Mouse (Mus musculus) intestine, embryonic 14.5 days (tissue): ENCODE measurements around the gene Klhl8. TPM values are rescaled to one million over a fixed set of nuclear protein-coding genes. Genes with fewer than 3 reads are reported as not detected.
A peak's percentile ranks its signal among the peaks of the same experiment; 100 is the strongest.

ENCODE experiments used
- ATAC-seq: fragments of 200-750 bp; cut with Nextera tagmentation; replicated peaks from 2 replicates; pipeline ENCODE4 v1.8.0; 2017; ENCODE audit warnings: low read depth, moderate number of reproducible peaks, moderate TSS enrichment, moderate library complexity; ENCODE audit not compliant: low FRiP score, low TSS enrichment
- DNase-seq: peaks from one replicate; pipeline ENCODE4 v3.0.0-alpha.2; 2018; ENCODE audit warnings: low spot score
- H3K27ac ChIP-seq: fragments of 300-500 bp; sonication (generic); 2 replicates; pipeline ENCODE4 v1.5.1; 2014; ENCODE audit warnings: low read depth, mild to moderate bottlenecking, control low read depth
- H3K27me3 ChIP-seq: fragments of 300-500 bp; sonication (generic); replicated peaks from 2 replicates; pipeline ENCODE4 v1.6.1; 2014; ENCODE audit warnings: low read length, control low read depth; ENCODE audit not compliant: control insufficient read depth, insufficient read depth
- H3K36me3 ChIP-seq: fragments of 300-500 bp; sonication (generic); 2 replicates; pipeline ENCODE4 v1.6.1; 2014; ENCODE audit warnings: low read length, control low read depth; ENCODE audit not compliant: control insufficient read depth, insufficient read depth
- H3K4me1 ChIP-seq: fragments of 300-500 bp; sonication (generic); replicated peaks from 2 replicates; pipeline ENCODE4 v1.6.1; 2014; ENCODE audit warnings: low read length, control low read depth, mixed read lengths; ENCODE audit not compliant: control insufficient read depth, insufficient read depth
- H3K4me2 ChIP-seq: fragments of 300-500 bp; sonication (generic); 2 replicates; pipeline ENCODE4 v1.6.1; 2014; ENCODE audit warnings: low read length
- H3K4me3 ChIP-seq: fragments of 300-500 bp; sonication (generic); 2 replicates; pipeline ENCODE4 v1.5.1; 2014; ENCODE audit warnings: low read depth, low read length, control low read depth, mixed read lengths
- H3K9ac ChIP-seq: fragments of 300-500 bp; sonication (generic); 2 replicates; pipeline ENCODE4 v1.6.1; 2014; ENCODE audit warnings: mild to moderate bottlenecking, low read length
- H3K9me3 ChIP-seq: fragments of 300-500 bp; sonication (generic); 2 replicates; pipeline ENCODE4 v1.6.1; 2016; ENCODE audit warnings: low read length, control low read depth; ENCODE audit not compliant: control insufficient read depth
- WGBS: fragments of 180-500 bp; shearing (Covaris S2); extraction: QIAGEN DNeasy Blood & Tissue Kit; methylation state at CpG from one replicate; pipeline ENCODE4 v1.1.7; 2014; 5-methylcytosine and 5-hydroxymethylcytosine counted together
- polyA plus RNA-seq: library from polyadenylated mRNA; unstranded; fragments of >200 nt; fragmentation: Nextera tagmentation; extraction: Ambion mirVana; gene quantifications from 2 replicates; pipeline ENCODE4 v1.2.1, GENCODE M21; 2014

Gene Klhl8
- polyA plus RNA-seq, 1 experiment from 2014 or later, result 10.3 TPM

- no peaks in the 10 kb centered on the region for H3K4me1 ChIP-seq
- ATAC-seq (no peak), DNase-seq (no peak)
- no peak overlapping the region for H3K4me3 ChIP-seq
- no peaks in the 10 kb centered on the region for H3K27me3 ChIP-seq
- no peaks in the 10 kb centered on the region for H3K9me3 ChIP-seq
- H3K36me3 ChIP-seq, result no peaks in the 10 kb centered on the region
- H3K4me2 ChIP-seq, result no peak overlapping the region
- WGBS, result 85% methylated on average over 5 of the region's 5 CpGs
- H3K9ac ChIP-seq, result no peak overlapping the region
- H3K27ac ChIP-seq, result no peak overlapping the region
Measured at GRCm38 (mm10) chr5:103922436-103922835, 11.4 kb upstream of the Klhl8 start.

- Histone ChIP-seq H3K4me3 (no peak overlapping the region), H3K36me3 (no peaks in the 10 kb centered on the region), H3K27ac (no peak overlapping the region), H3K27me3 (no peaks in the 10 kb centered on the region), H3K9ac (no peak overlapping the region), H3K4me2 (no peak overlapping the region), H3K9me3 (no peaks in the 10 kb centered on the region), H3K4me1 (no peaks in the 10 kb centered on the region)
- 67% methylated on average over 4 of the region's 4 CpGs for WGBS
- ATAC-seq (no peak), DNase-seq (no peak)
Measured at GRCm38 (mm10) chr5:103919497-103919896, 8.4 kb upstream of the Klhl8 start.

- Histone ChIP-seq H3K4me2 (no peak overlapping the region), H3K4me3 (no peak overlapping the region)
Measured at GRCm38 (mm10) chr5:103918233-103918632, 7.2 kb upstream of the Klhl8 start.

GRCm38 (mm10) chr5:103917357-103917895 lies 6.4 kb upstream of the Klhl8 start:
- H3K4me3 ChIP-seq, result no peak overlapping the region
- H3K36me3 ChIP-seq, result no peaks in the 10 kb centered on the region
- H3K27ac ChIP-seq, result no peak overlapping the region
- H3K9ac ChIP-seq, result no peak overlapping the region
- H3K4me1 ChIP-seq, result no peaks in the 10 kb centered on the region
- no peaks in the 10 kb centered on the region; the same call in 1 of the 2 replicates for H3K27me3 ChIP-seq
- H3K9me3 ChIP-seq, result no peaks in the 10 kb centered on the region
- ATAC-seq (no peak), DNase-seq (no peak)
- no peak overlapping the region for H3K4me2 ChIP-seq
- WGBS, result 66% methylated on average over 8 of the region's 8 CpGs

More at GRCm38 (mm10) chr5:103918233-103918632, 7.2 kb upstream of the Klhl8 start:
- Histone ChIP-seq H3K9me3 (no peaks in the 10 kb centered on the region), H3K9ac (no peak overlapping the region), H3K36me3 (no peaks in the 10 kb centered on the region), H3K4me1 (no peaks in the 10 kb centered on the region), H3K27me3 (no peaks in the 10 kb centered on the region), H3K27ac (no peak overlapping the region)
- WGBS, result 78% methylated on average over 3 of the region's 3 CpGs
- DNase-seq (no peak), ATAC-seq (no peak)

- H3K36me3 ChIP-seq, result no peaks in the 10 kb centered on the region
- no peaks in the 10 kb centered on the region for H3K4me1 ChIP-seq
- H3K27ac ChIP-seq, result no peak overlapping the region
- H3K4me2 ChIP-seq, result no peak overlapping the region
- no peaks in the 10 kb centered on the region; the same call in 1 of the 2 replicates for H3K27me3 ChIP-seq
- ATAC-seq (no peak), DNase-seq (no peak)
- H3K9ac ChIP-seq, result no peak overlapping the region
- 65% methylated on average over 12 of the region's 12 CpGs for WGBS
- H3K9me3 ChIP-seq, result no peaks in the 10 kb centered on the region
- H3K4me3 ChIP-seq, result no peak overlapping the region
Measured at GRCm38 (mm10) chr5:103916595-103917356, 5.7 kb upstream of the Klhl8 start.

GRCm38 (mm10) chr5:103914335-103915226 lies 3.5 kb upstream of the Klhl8 start:
- ATAC-seq (no peak), DNase-seq (no peak)
- Histone ChIP-seq H3K4me2 (no peak overlapping the region), H3K4me3 (no peak overlapping the region), H3K27me3 (no peaks in the 10 kb centered on the region; the same call in 1 of the 2 replicates), H3K9me3 (no peaks in the 10 kb centered on the region), H3K9ac (no peak overlapping the region), H3K36me3 (no peaks in the 10 kb centered on the region), H3K4me1 (no peaks in the 10 kb centered on the region), H3K27ac (no peak overlapping the region)
- WGBS, result 71% methylated on average over 11 of the region's 11 CpGs

- no peak for ATAC-seq
- no peak overlapping the region for H3K4me2 ChIP-seq
- H3K27ac ChIP-seq, result no peak overlapping the region
- no peak overlapping the region for H3K4me3 ChIP-seq
- WGBS, result 62% methylated on average over 4 of the region's 4 CpGs
- DNase-seq, result no peak
- no peaks in the 10 kb centered on the region for H3K9me3 ChIP-seq
- H3K4me1 ChIP-seq, result no peaks in the 10 kb centered on the region
- H3K9ac ChIP-seq, result no peak overlapping the region
- H3K27me3 ChIP-seq, result no peaks in the 10 kb centered on the region; the same call in 1 of the 2 replicates
- no peaks in the 10 kb centered on the region for H3K36me3 ChIP-seq
Measured at GRCm38 (mm10) chr5:103913150-103913549, 2.1 kb upstream of the Klhl8 start.

- H3K27ac ChIP-seq, result no peak overlapping the region
Measured at GRCm38 (mm10) chr5:103911555-103911954, 496 bp upstream of the Klhl8 start.

More at GRCm38 (mm10) chr5:103911555-103911954, 496 bp upstream of the Klhl8 start:
- 85% methylated on average over 5 of the region's 5 CpGs for WGBS
- H3K4me1 ChIP-seq, result no peaks in the 10 kb centered on the region
- ATAC-seq, result no peak
- H3K4me3 ChIP-seq, result no peak overlapping the region
- no peaks in the 10 kb centered on the region for H3K9me3 ChIP-seq
- no peaks in the 10 kb centered on the region for H3K36me3 ChIP-seq
- no peaks in the 10 kb centered on the region; the same call in 1 of the 2 replicates for H3K27me3 ChIP-seq
- DNase-seq, result no peak
- H3K4me2 ChIP-seq, result peak overlapping the region; percentile 86
- no peak overlapping the region for H3K9ac ChIP-seq
